Mouse (Mus musculus) limb, embryonic 11.5 days (tissue): Measurements from ENCODE around the gene Cdkn1c. TPM values are rescaled to one million over a fixed set of nuclear protein-coding genes. Genes with fewer than 3 reads are reported as not detected.

Experiments used
- ATAC-seq: fragments of 200-750 bp; cut with Nextera tagmentation; 2 replicates; pipeline ENCODE4 v1.8.0; 2017; ENCODE audit warnings: low read depth; ENCODE audit not compliant: insufficient number of reproducible peaks, low FRiP score, low TSS enrichment
- DNase-seq: peaks from one replicate; pipeline ENCODE4 v3.0.0-alpha.2; 2015; ENCODE audit warnings: low spot score
- H3K27ac ChIP-seq: fragments of 300-500 bp; sonication (generic); replicated peaks from 2 replicates; pipeline ENCODE4 v1.5.1; 2014; ENCODE audit warnings: low read depth, mild to moderate bottlenecking, low read length
- H3K27me3 ChIP-seq: fragments of 300-500 bp; sonication (generic); 2 replicates; pipeline ENCODE4 v1.6.1; 2014; ENCODE audit warnings: mild to moderate bottlenecking, low read length, mixed read lengths; ENCODE audit not compliant: control insufficient read depth, insufficient read depth
- H3K36me3 ChIP-seq: fragments of 300-500 bp; sonication (generic); 2 replicates; pipeline ENCODE4 v1.6.1; 2014; ENCODE audit warnings: mild to moderate bottlenecking, low read length, moderate library complexity, mixed read lengths; ENCODE audit not compliant: control insufficient read depth, insufficient read depth
- H3K4me1 ChIP-seq: fragments of 300-500 bp; sonication (generic); 2 replicates; pipeline ENCODE4 v1.6.1; 2014; ENCODE audit warnings: low read length, mixed read lengths; ENCODE audit not compliant: control insufficient read depth, insufficient read depth
- H3K4me2 ChIP-seq: fragments of 300-500 bp; sonication (generic); 2 replicates; pipeline ENCODE4 v1.6.1; 2014; ENCODE audit warnings: low read depth, mild to moderate bottlenecking, moderate library complexity; ENCODE audit not compliant: severe bottlenecking
- H3K4me3 ChIP-seq: fragments of 300-500 bp; sonication (generic); 2 replicates; pipeline ENCODE4 v1.5.1; 2014; ENCODE audit warnings: low read depth, low read length
- H3K9ac ChIP-seq: fragments of 300-500 bp; sonication (generic); 2 replicates; pipeline ENCODE4 v1.6.1; 2014; ENCODE audit warnings: mild to moderate bottlenecking, low read length
- H3K9me3 ChIP-seq: fragments of 300-500 bp; sonication (generic); 2 replicates; pipeline ENCODE4 v1.6.1; 2016; ENCODE audit warnings: low read length; ENCODE audit not compliant: control insufficient read depth
- WGBS: fragments of 180-500 bp; shearing (Covaris S2); extraction: QIAGEN DNeasy Blood & Tissue Kit; methylation state at CpG from one replicate; pipeline ENCODE4 v1.1.7; 2014; 5-methylcytosine and 5-hydroxymethylcytosine counted together
- polyA plus RNA-seq: library from polyadenylated mRNA; unstranded; fragments of >200 nt; fragmentation: Nextera tagmentation; extraction: Ambion mirVana; gene quantifications from 2 replicates; pipeline ENCODE4 v1.2.1, GENCODE M21; 2014

The Cdkn1c gene
- 1,044 and 1,081 TPM in 2 replicates for polyA plus RNA-seq

- ATAC-seq (peak; percentile 78), DNase-seq (peak; percentile 94)
- H3K9me3 ChIP-seq, result peaks cover 20% of the 10 kb centered on the region
- WGBS, result 24% methylated on average over 35 of the region's 48 CpGs
- H3K9ac ChIP-seq, result peak within 1 kb of the TSS; percentile 88
- peak within 1 kb of the TSS; percentile 62 for H3K4me2 ChIP-seq
- no peaks in the 10 kb centered on the region for H3K27me3 ChIP-seq
- H3K36me3 ChIP-seq, result no peaks in the 10 kb centered on the region
- H3K27ac ChIP-seq, result peak within 1 kb of the TSS; percentile 76
- peaks cover 22% of the 10 kb centered on the region; the same call in 1 of the 2 replicates for H3K4me1 ChIP-seq
- H3K4me3 ChIP-seq, result peak within 1 kb of the TSS; percentile 72
Observed at GRCm38 (mm10) chr7:143460874-143461273, at the start of gene Cdkn1c. Gene Cdkn1c, minus strand, starts transcription at chr7:143461050.

DNA sequence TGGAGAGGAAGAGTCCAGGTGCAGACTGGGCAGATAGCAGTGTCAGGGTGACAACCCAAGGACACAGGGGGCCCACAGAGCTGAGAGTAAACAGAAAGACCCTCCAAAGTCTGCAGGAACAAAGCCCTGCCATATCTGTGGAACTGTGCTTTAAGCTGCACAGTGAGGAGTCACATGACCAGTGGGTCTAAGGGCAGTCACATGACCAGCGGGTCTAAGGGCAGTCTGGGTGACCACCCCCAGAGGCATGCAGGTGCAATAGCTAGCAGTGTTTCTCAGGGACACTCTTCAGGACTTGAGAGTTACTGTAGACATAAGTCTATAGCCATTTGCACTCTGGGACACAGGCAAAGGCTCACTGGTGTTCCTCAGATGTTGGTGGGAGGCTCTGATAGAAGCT, 48.7 kb upstream of the Cdkn1c start:
- DNase-seq, result no peak
- no peak for ATAC-seq
- H3K4me1 ChIP-seq, result no peaks in the 10 kb centered on the region
- H3K9me3 ChIP-seq, result no peaks in the 10 kb centered on the region
- no peaks in the 10 kb centered on the region for H3K27me3 ChIP-seq
- no peak overlapping the region for H3K4me3 ChIP-seq
- H3K36me3 ChIP-seq, result peaks cover 6% of the 10 kb centered on the region
- no peak overlapping the region for H3K4me2 ChIP-seq
- no peak overlapping the region for H3K9ac ChIP-seq
- WGBS, result 78% methylated on average over 1 of the region's 1 CpGs
- no peak overlapping the region for H3K27ac ChIP-seq

- Histone ChIP-seq H3K27ac (no peak overlapping the region), H3K27me3 (peaks cover 21% of the 10 kb centered on the region), H3K36me3 (no peaks in the 10 kb centered on the region), H3K9me3 (no peaks in the 10 kb centered on the region), H3K9ac (no peak overlapping the region), H3K4me3 (no peak overlapping the region), H3K4me2 (no peak overlapping the region), H3K4me1 (peaks cover 4% of the 10 kb centered on the region)
- no peak for ATAC-seq
- 37% methylated on average over 7 of the region's 7 CpGs for WGBS
- DNase-seq, result peak; percentile 69
Observed at GRCm38 (mm10) chr7:143506675-143507074, 45.8 kb upstream of the Cdkn1c start.

- peaks cover 23% of the 10 kb centered on the region for H3K27me3 ChIP-seq
- no peak overlapping the region for H3K4me2 ChIP-seq
- peaks cover 6% of the 10 kb centered on the region for H3K4me1 ChIP-seq
- no peak overlapping the region for H3K27ac ChIP-seq
- WGBS, result 68% methylated on average over 7 of the region's 7 CpGs
- DNase-seq (no peak), ATAC-seq (no peak)
- no peak overlapping the region for H3K4me3 ChIP-seq
- H3K36me3 ChIP-seq, result no peaks in the 10 kb centered on the region
- no peak overlapping the region for H3K9ac ChIP-seq
- no peaks in the 10 kb centered on the region for H3K9me3 ChIP-seq
Observed at GRCm38 (mm10) chr7:143506271-143506670, 45.4 kb upstream of the Cdkn1c start.

GRCm38 (mm10) chr7:143505823-143506222, 45.0 kb upstream of the Cdkn1c start:
- ATAC-seq (no peak), DNase-seq (peak; percentile 85)
- no peak overlapping the region for H3K4me2 ChIP-seq
- no peak overlapping the region for H3K9ac ChIP-seq
- 27% methylated on average over 11 of the region's 11 CpGs for WGBS
- H3K4me1 ChIP-seq, result peaks cover 6% of the 10 kb centered on the region
- H3K4me3 ChIP-seq, result no peak overlapping the region
- H3K36me3 ChIP-seq, result no peaks in the 10 kb centered on the region
- no peak overlapping the region for H3K27ac ChIP-seq
- H3K9me3 ChIP-seq, result no peaks in the 10 kb centered on the region
- peaks cover 27% of the 10 kb centered on the region for H3K27me3 ChIP-seq

- Histone ChIP-seq H3K27ac (no peak overlapping the region), H3K9me3 (no peaks in the 10 kb centered on the region), H3K4me3 (no peak overlapping the region), H3K9ac (no peak overlapping the region), H3K4me1 (peaks cover 6% of the 10 kb centered on the region), H3K27me3 (peaks cover 31% of the 10 kb centered on the region), H3K36me3 (no peaks in the 10 kb centered on the region), H3K4me2 (no peak overlapping the region)
- WGBS, result 93% methylated on average over 2 of the region's 2 CpGs
- ATAC-seq (no peak), DNase-seq (no peak)
Observed at GRCm38 (mm10) chr7:143505411-143505810, 44.6 kb upstream of the Cdkn1c start.

DNA sequence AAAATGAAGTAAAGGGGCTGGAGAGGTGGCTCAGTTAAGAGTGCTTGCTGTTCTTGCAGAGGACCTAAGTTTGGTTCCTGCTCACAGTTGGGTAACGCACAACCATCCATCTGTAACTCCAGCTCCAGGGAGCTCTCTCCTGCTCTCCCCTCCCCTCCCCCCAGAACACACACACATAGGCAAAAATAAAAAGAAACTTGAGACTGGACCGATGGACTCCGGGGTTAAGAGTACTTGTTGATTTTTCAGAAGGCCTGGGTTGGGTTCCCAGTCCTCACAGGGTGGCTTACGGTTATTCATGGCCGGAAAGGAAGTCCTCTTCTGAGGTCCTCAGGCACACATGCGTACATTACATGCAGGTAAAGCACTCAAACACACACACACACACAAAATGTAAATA, 43.1 kb upstream of the Cdkn1c start:
- H3K4me1 ChIP-seq, result peaks cover 6% of the 10 kb centered on the region
- 81% methylated on average over 6 of the region's 6 CpGs for WGBS
- H3K36me3 ChIP-seq, result no peaks in the 10 kb centered on the region
- no peak overlapping the region for H3K9ac ChIP-seq
- ATAC-seq (no peak), DNase-seq (no peak)
- no peaks in the 10 kb centered on the region for H3K9me3 ChIP-seq
- no peak overlapping the region for H3K4me3 ChIP-seq
- H3K27me3 ChIP-seq, result peaks cover 32% of the 10 kb centered on the region
- no peak overlapping the region for H3K27ac ChIP-seq
- H3K4me2 ChIP-seq, result no peak overlapping the region

DNA sequence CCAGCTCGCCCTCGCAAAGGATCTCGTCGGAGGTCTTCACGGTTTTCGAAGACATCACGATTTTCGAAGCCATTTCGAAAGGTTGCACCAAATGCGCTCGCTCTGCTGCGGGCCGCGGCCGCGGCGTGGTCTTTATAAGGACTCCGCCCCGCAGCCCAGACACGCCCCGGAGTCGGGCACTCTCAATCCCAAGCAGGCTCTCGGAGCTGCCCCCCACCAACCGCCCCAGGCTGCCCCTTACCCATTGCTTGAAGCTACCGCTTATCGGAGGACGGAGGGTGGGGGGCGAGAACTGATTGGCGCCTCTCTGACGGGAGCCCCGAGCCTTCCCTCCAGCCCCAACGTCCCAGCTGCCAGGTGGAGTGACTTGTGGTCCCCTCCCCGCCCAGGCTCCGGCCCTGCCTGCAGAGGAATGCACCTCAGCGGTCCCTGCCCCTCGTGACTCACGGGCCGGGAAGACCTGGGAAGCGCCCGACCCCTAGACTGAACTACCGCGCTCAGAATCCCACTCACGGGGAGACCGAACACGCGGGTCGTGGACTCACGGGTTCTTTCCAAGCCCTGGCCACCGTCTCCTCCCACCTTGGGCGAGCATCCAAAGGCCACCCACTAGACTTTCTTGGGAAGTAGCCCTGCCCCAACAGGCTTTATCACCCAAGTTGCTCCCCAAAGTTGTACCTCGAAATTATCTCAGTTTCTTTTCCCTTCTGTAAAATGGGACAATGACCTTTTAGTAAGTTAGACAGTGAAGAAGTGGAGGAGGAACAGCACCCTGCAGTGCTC, 41.8 kb upstream of the Cdkn1c start, which contains the start of gene Phlda2:
Gene Phlda2 (minus strand): TSS at position 733 of the 783 bp plus-strand sequence.
- no peaks in the 10 kb centered on the region for H3K9me3 ChIP-seq
- peak; percentile 67 for DNase-seq
- no peak within 1 kb of the TSS for H3K27ac ChIP-seq
- H3K9ac ChIP-seq, result peak within 1 kb of the TSS; percentile 5; the same call in 1 of the 2 replicates
- H3K4me3 ChIP-seq, result peak within 1 kb of the TSS; percentile 37
- H3K4me2 ChIP-seq, result peak within 1 kb of the TSS; percentile 56
- WGBS, result 4% methylated on average over 51 of the region's 51 CpGs
- H3K4me1 ChIP-seq, result peaks cover 6% of the 10 kb centered on the region
- no peaks in the 10 kb centered on the region for H3K36me3 ChIP-seq
- peak; percentile 52; the same call in 1 of the 2 replicates for ATAC-seq
- H3K27me3 ChIP-seq, result peaks cover 32% of the 10 kb centered on the region
